Mouse (Mus musculus): ENCODE data around the gene Znrd1as.

Gene Znrd1as

GRCm38 (mm10) chr17:36995448-36995847 lies 37.1 kb downstream of the Znrd1as start:
- no peak for DNase-seq (ENCODE audit: low spot score in 2 of 2)

- DNase-seq (ENCODE audit: low spot score in 2 of 2): peak in 1 of 2 experiments; percentile 62
Observed at GRCm38 (mm10) chr17:36997033-36997735, 38.8 kb downstream of the Znrd1as start.

- DNase-seq (ENCODE audit: low spot score in 2 of 2): no peak
Observed at GRCm38 (mm10) chr17:36998477-36998876, 40.1 kb downstream of the Znrd1as start.

- DNase-seq (ENCODE audit: low spot score in 2 of 2): no peak
Observed at GRCm38 (mm10) chr17:37000863-37001262, 42.5 kb downstream of the Znrd1as start, which contains the start of gene Zfp57. Zfp57 (plus strand) TSS chr17:37001163.

GRCm38 (mm10) chr17:37002364-37003330 lies 44.3 kb downstream of the Znrd1as start:
- peak in 1 of 2 experiments; percentile 55 for DNase-seq (ENCODE audit: low spot score in 2 of 2)

GRCm38 (mm10) chr17:37003366-37003765 lies 45.0 kb downstream of the Znrd1as start:
- DNase-seq (ENCODE audit: low spot score in 2 of 2): no peak

- no peak for DNase-seq (ENCODE audit: low spot score in 2 of 2)
Observed at GRCm38 (mm10) chr17:37008161-37008560, 49.8 kb downstream of the Znrd1as start.

- DNase-seq (ENCODE audit: low spot score in 2 of 2): no peak
Observed at GRCm38 (mm10) chr17:37009460-37010042, 51.2 kb downstream of the Znrd1as start.

GRCm38 (mm10) chr17:37011719-37012118 lies 53.3 kb downstream of the Znrd1as start:
- no peak for DNase-seq (ENCODE audit: low spot score in 2 of 2)

GRCm38 (mm10) chr17:37012141-37012540 lies 53.7 kb downstream of the Znrd1as start:
- no peak for DNase-seq (ENCODE audit: low spot score in 2 of 2)
